Mouse (Mus musculus): ENCODE measurements around the gene 2310050C09Rik. TPM values are rescaled to one million over a fixed set of nuclear protein-coding genes. Genes with fewer than 3 reads are reported as not detected.

Gene 2310050C09Rik
- polyA plus RNA-seq (2012; rRNA removed), result not detected in 2 replicates

GRCm38 (mm10) chr3:92870116-92870515, at the start of gene 2310050C09Rik:
Gene 2310050C09Rik (minus strand): TSS chr3:92870216.
- DNase-seq (ENCODE audit: low spot score), result no peak

- DNase-seq (ENCODE audit: low spot score), result no peak
These were observed 37.6 kb upstream of the 2310050C09Rik start for GRCm38 (mm10) chr3:92907571-92907970.

GRCm38 (mm10) chr3:92905182-92905581, 35.2 kb upstream of the 2310050C09Rik start:
- no peak for DNase-seq (ENCODE audit: low spot score)

- DNase-seq (ENCODE audit: low spot score), result no peak
These were observed 33.6 kb upstream of the 2310050C09Rik start for GRCm38 (mm10) chr3:92903640-92904039.

GRCm38 (mm10) chr3:92902992-92903391, 33.0 kb upstream of the 2310050C09Rik start:
- no peak for DNase-seq (ENCODE audit: low spot score)

GRCm38 (mm10) chr3:92894489-92894888, 24.5 kb upstream of the 2310050C09Rik start:
- no peak for DNase-seq (ENCODE audit: low spot score)

GRCm38 (mm10) chr3:92894063-92894462, 24.0 kb upstream of the 2310050C09Rik start:
- no peak for DNase-seq (ENCODE audit: low spot score)

- no peak for DNase-seq (ENCODE audit: low spot score)
These were observed 4.2 kb upstream of the 2310050C09Rik start for GRCm38 (mm10) chr3:92874180-92874579.

GRCm38 (mm10) chr3:92851186-92851585, 18.8 kb downstream of the 2310050C09Rik start, which contains the start of gene Lce1l:
Gene Lce1l (minus strand): TSS chr3:92851286.
- DNase-seq (ENCODE audit: low spot score), result no peak

- DNase-seq (ENCODE audit: low spot score), result no peak
These were observed 42.9 kb downstream of the 2310050C09Rik start, which contains the start of gene Kprp for GRCm38 (mm10) chr3:92827108-92827507. Gene Kprp (minus strand): TSS chr3:92827247.

- no peak for DNase-seq (ENCODE audit: low spot score)
These were observed 44.2 kb downstream of the 2310050C09Rik start for GRCm38 (mm10) chr3:92825808-92826207.

Other genes starting within 250 kb of the 2310050C09Rik start
- gene Lce6a, start 248.6 kb downstream of the 2310050C09Rik start, polyA plus RNA-seq (2012; rRNA removed), result 1.2 and 1.3 TPM in 2 replicates
- not detected in 2 replicates for gene Lce1a1, start 221.9 kb downstream of the 2310050C09Rik start, polyA plus RNA-seq (2012; rRNA removed)
- not detected in 2 replicates for gene Lce1b, start 213.3 kb downstream of the 2310050C09Rik start, polyA plus RNA-seq (2012; rRNA removed)
- gene Lce1a2, start 199.9 kb downstream of the 2310050C09Rik start, polyA plus RNA-seq (2012; rRNA removed), result not detected in 2 replicates
- 0.15 and 0.33 TPM in 2 replicates for gene Lce1c, start 191.0 kb downstream of the 2310050C09Rik start, polyA plus RNA-seq (2012; rRNA removed)
- not detected in 2 replicates for gene Lce1d, start 183.0 kb downstream of the 2310050C09Rik start, polyA plus RNA-seq (2012; rRNA removed)
- gene Lce1e, start 161.1 kb downstream of the 2310050C09Rik start, polyA plus RNA-seq (2012; rRNA removed), result not detected in 2 replicates
- gene Lce1f, start 149.9 kb downstream of the 2310050C09Rik start, polyA plus RNA-seq (2012; rRNA removed), result not detected in 2 replicates
- not detected in 2 replicates for gene Gm38119, start 131.1 kb downstream of the 2310050C09Rik start, polyA plus RNA-seq (2012; rRNA removed)
- gene Lce1g, start 117.9 kb downstream of the 2310050C09Rik start, polyA plus RNA-seq (2012; rRNA removed), result not detected in 2 replicates
- not detected in 2 replicates for gene Lce1h, start 105.2 kb downstream of the 2310050C09Rik start, polyA plus RNA-seq (2012; rRNA removed)
- not detected in 2 replicates for gene Lce1i, start 91.3 kb downstream of the 2310050C09Rik start, polyA plus RNA-seq (2012; rRNA removed)
- gene Lce1j, start 79.7 kb downstream of the 2310050C09Rik start, polyA plus RNA-seq (2012; rRNA removed), result not detected in 2 replicates
- gene Lce1k, start 62.3 kb downstream of the 2310050C09Rik start, polyA plus RNA-seq (2012; rRNA removed), result not detected in 2 replicates
- gene Kprp, start 43.0 kb downstream of the 2310050C09Rik start, polyA plus RNA-seq (2012; rRNA removed), result not detected in 2 replicates
- not detected in 2 replicates for gene Lce1l, start 18.9 kb downstream of the 2310050C09Rik start, polyA plus RNA-seq (2012; rRNA removed)
- not detected in 2 replicates for gene Lce3a, start 56.0 kb upstream of the 2310050C09Rik start, polyA plus RNA-seq (2012; rRNA removed)
- gene Lce3b, start 62.8 kb upstream of the 2310050C09Rik start, polyA plus RNA-seq (2012; rRNA removed), result not detected in 2 replicates
- not detected in 2 replicates for gene Lce3c, start 74.3 kb upstream of the 2310050C09Rik start, polyA plus RNA-seq (2012; rRNA removed)
- gene Lce3d, start 87.2 kb upstream of the 2310050C09Rik start, polyA plus RNA-seq (2012; rRNA removed), result not detected in 2 replicates
- not detected in 2 replicates for gene Lce3e, start 96.8 kb upstream of the 2310050C09Rik start, polyA plus RNA-seq (2012; rRNA removed)
- not detected in 2 replicates for gene Lce3f, start 122.0 kb upstream of the 2310050C09Rik start, polyA plus RNA-seq (2012; rRNA removed)
- not detected in 2 replicates for gene Crct1, start 145.5 kb upstream of the 2310050C09Rik start, polyA plus RNA-seq (2012; rRNA removed)
- gene Lce1m, start 148.8 kb upstream of the 2310050C09Rik start, polyA plus RNA-seq (2012; rRNA removed), result not detected in 2 replicates
- not detected in 2 replicates for gene Gm4858, start 198.6 kb upstream of the 2310050C09Rik start, polyA plus RNA-seq (2012; rRNA removed)